Mouse (Mus musculus) lung, postnatal 4 days (tissue): ENCODE results near the gene Aldh1l1.

Experiments
- DNase-seq, 2 experiments: peaks; one replicate each; pipeline ENCODE4 v3.0.0; 2021

Gene Aldh1l1

DNA sequence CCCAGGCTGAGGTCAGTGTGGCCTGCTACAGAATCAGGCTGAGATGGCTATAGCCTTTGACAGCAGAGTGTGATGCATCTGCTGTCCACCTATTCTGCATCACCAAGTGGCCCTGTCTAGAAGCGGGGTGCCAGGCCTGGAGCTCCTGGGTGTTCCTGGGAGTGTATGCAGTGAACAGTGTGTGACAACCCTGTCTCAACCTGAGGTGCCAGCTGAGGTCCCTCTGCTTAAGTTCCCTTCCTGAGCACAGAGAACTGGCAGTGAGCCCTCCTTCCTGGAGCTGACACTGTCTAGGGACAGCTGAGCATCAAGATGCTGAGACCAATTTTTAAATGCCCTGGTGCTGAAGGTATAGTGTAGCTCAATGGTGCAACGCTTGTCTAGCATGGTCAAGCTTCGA lies 13.5 kb upstream of the Aldh1l1 start:
- DNase-seq: no peak

GRCm38 (mm10) chr6:90473630-90474360 lies 12.4 kb upstream of the Aldh1l1 start:
- no peak for DNase-seq

GRCm38 (mm10) chr6:90474361-90474750 lies 11.9 kb upstream of the Aldh1l1 start:
- no peak for DNase-seq

DNA sequence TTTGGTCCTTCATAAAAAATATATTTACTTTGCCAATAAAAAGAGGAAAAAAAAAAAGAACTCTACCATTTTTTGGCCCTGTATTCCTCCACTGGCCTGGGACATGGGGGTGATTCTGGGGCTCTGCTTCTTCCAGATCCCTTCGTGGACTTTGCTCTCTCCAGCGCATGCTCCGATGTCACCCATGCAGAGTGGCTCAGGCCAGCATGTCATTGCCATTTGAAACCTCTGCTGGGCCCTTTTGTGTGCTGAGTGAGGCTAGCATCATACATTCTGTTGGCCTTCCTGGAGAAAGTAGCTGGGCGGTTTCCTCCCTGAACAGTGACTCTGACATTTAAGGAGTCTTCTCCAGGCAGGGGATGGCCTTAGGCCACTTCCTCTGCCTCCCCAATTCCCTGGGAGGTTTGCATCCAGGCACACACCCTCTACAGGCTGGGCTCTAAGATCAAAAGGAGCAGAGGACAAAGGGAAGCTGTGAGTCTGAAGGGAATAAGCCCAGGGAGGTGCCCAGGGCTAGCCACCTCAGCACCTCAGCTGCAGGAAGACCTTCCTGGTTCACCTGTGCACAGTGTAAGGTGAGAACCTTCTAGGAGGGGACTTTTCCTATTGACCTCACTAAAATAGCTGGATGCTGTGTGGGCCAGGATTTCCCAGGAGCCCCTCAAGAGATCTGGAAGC lies 10.9 kb upstream of the Aldh1l1 start:
- no peak for DNase-seq

DNA sequence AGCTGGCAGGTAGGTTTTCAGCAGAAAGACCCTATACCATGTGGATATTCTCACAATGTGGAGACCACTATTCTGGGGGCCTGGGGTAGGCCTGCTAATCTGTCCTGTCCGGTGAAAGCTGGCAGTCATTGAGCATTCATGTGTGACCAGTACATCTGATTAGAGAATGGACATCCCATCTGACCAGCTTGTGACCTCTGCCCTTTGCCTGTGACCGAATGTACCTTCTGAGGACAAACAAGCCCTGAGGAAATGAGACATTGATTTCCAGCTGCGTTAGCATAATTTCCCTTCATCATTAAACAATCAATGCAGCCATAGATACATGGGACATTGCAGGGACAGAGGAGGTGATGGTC lies 10.4 kb upstream of the Aldh1l1 start:
- no peak for DNase-seq

DNA sequence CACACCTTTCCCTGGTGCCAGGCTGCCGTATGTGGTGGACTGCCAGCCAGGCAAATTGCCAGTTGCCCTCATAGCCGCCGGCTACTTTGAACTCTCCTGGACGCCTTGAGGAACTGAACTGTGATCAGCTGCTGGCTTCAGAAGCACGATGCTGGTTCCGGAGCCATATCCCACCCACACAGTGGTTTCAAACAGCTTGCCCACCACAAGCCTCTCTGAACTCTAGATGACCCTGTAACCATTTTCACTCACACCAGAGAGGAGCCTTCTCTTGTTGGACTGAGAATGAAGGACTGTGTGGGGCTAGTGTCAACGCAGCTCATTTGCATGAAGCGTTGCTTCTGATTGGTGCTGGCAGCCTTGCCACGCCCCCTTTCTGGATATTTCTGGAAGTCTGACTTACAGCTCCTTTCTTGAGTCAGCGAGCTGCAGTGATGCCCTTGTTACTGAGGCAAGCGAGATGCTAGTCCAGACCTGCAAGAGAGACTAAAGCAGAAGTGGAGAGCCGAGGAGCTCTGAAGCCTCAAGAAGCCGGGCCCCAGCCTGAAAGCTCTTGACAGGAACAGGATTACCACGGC lies 9.2 kb upstream of the Aldh1l1 start:
- peak; percentile 65 to 66 for DNase-seq

DNA sequence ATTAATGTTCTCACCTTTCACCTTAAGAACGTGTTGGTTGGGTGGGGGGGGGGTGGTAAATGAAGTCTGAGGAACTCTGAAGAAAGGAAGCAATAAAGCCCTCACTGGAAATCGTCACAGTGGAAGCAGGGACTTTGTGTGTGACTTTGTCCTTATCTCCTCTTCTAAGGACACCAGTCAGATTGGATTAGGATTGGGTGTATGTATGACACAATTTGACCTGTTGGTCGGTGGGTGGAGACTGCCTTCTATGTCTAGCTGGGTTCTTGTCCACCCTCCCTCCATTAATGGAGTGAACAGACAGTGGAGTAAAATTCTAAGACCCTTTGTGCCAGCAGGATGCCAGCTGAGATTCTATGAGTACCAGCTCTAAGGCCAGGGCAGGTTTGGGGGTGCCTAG lies 2.0 kb upstream of the Aldh1l1 start:
- no peak for DNase-seq

DNA sequence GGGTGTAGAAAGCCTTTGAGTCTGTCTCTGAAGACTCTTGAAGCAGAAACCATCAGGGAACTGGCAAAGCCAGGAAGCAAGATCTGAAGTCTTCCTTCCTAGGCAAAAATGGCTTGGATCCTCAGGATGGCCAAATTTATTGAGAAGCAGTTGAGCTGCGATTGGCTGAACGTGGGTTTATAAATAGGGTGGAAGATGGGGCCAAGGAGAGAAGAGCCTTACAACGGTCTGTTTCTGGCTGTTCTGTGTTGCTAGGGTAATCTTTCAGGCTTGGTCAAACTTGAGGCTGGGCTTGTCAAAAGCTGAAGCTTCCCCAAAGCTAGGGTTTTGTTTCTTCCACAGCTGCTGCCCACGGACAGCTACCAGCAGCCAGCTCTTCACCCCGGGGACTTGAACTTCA lies 1.4 kb upstream of the Aldh1l1 start:
- DNase-seq: no peak

GRCm38 (mm10) chr6:90487531-90487930 lies 1.3 kb downstream of the Aldh1l1 start:
- no peak for DNase-seq

DNA sequence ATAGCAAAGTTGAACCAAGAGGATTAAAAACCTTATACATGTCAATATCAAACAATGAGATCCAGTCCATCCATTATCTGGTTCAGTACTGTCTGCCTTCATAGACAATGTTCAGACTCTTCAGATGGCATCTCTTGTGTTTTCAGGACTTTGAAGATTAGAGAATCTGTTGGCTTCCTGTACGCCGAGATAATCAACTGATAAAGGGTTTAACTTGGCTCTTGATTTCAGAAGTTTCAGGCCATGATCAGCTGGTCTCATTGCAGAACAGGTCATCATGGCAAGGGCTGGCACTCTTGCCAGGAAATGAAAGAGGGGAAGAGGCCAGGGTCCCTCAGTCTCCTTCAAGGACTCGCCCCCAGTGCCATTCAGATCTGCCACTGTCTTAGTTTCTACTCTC lies 3.3 kb downstream of the Aldh1l1 start:
- no peak for DNase-seq

DNA sequence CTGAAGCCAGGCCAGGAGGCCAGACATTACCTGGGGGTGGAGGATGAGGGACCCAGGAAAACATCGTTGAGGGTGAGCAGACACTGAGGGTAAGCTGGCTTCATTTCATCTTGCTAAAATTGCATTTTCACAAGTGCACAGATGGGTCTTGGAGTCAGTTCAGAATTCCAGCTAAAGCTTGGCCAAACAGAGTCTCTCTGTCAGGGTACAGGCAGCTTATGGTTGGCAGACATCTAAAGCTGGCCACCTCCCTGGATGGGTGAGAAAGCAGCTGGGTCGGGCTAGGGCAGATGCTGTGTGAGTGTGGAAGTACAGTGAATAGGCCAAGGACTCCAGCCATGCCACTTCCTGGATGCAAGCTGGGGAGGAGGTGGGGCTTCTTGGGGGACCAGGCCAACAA lies 4.7 kb downstream of the Aldh1l1 start:
- DNase-seq: no peak

- DNase-seq: no peak
Observed at GRCm38 (mm10) chr6:90491956-90492744, 5.9 kb downstream of the Aldh1l1 start.

DNA sequence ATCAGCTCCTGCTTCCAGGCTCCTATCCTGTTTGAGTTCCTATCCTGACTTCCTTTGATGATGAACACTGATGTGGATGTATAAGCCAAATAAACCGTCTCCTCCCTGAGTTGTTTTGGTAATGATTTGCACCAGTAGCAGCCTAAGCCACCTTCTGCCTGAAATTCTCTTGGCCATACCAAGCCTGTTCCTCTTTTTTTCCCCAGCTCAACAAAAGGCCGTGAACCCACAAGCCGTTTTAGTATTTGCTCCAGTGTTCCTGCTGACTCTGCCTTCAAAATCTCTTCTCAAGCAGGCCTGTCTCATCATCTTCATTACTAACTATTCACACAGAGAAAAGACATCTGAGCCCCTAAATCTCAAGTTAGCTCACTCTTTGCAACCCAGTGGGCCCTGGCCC lies 7.9 kb downstream of the Aldh1l1 start:
- DNase-seq: no peak

- no peak for DNase-seq
Observed at GRCm38 (mm10) chr6:90494566-90494965, 8.3 kb downstream of the Aldh1l1 start.

- no peak for DNase-seq
Observed at GRCm38 (mm10) chr6:90495282-90495912, 9.2 kb downstream of the Aldh1l1 start.

DNA sequence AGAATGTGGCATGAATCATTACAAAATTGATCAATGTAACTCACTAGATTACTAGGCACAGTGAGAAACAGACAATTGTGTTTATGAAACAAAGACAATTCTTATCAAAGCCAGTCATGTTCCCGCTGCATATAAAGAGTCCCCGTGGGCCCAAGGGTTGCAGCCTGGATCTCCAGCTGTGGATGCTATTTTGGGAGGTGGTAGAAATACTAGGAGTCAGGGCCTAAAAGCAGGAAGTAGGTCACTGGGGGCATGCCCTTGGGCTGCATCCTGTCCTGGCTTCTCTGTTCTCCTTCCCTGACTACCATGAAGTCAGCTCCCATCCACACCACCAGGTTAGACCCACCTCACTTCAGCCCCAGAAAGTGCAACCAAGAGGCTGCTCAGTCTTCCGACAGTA lies 10.0 kb downstream of the Aldh1l1 start:
- no peak for DNase-seq

- no peak for DNase-seq
Observed at GRCm38 (mm10) chr6:90499509-90499908, 13.3 kb downstream of the Aldh1l1 start.

DNA sequence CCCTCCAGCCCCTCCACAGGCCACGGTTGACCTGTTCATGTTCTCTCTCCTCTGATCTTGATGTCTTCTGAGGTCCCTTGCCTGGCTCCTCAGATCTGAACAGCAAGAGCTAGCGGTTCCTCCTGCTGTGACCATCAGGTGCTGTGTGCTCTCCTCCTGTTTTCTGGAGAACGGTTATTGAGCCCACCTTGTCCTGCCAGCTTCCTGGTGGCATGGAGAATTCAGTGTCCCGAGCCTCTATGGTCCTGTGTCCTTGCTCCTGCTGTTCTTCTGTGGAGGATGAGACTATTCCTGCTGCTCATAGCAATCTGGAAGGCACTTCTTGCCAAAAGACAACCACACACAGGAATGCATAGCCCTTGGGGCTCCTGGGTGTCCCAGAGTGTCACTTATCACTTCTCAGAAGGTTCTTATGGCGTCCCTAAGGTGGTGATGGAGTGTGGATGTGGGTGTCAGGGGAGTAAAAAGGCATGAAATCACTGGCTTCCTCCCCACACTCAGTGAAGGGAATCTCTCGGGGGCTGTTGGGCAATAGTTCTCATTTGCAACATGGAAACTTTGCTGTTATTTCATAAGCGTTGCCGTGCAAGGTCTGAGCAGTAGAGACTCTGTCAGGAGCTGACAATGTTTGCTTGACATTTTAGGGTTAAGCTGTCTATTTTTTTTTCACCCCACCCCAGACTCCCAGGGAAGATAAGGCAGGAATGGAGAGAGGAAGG lies 15.2 kb downstream of the Aldh1l1 start:
- DNase-seq: no peak

DNA sequence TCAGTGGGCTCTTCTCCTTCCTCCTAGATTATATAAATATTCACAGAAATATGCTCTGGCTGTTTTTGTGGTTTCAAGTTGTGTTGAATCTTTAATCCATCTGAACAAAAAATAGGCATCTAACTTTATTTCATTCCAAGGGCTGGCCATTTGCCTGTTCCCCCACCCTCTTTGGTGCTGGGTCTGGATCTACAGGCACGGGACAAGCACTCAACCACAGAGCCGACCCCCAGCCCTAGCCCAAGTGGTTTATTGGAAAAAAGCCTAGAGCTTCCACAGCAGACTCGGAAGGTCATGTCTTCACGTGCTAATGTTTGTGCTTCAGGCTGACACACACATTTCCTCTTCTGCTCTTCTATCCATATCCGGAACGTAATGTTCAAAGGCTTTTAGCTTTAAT lies 19.7 kb downstream of the Aldh1l1 start:
- DNase-seq: peak; percentile 51 to 75

DNA sequence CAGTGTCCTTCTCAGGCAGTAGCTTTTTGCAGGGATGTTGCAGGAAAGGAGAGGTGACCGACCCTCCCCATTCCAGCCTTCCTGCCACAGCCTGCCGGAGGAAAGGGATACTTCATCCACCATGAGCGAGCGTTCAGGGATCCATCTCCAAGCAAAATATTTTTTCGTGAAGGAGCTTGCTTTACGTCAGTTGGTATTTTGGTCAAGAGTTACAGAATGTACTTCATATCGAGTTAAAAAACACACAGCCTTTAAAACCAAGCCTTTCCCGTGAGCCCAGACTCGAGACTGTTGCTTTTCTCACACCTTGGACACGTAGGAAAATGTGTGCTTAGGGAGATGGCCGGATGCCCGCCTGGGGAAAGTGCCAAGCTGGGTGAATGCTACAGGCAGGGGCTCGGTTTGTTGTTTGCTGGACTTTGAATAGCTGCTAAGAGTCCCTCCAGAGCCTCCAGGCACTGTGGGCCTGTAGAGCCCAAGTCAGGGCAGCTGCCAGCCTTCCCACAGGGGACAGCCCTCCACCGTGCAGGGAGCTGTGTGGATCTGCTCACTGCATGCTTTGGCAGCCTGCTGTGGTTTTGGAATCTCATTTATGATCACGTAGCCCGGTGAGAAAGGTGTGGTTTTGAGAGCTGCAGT lies 20.6 kb downstream of the Aldh1l1 start:
- peak; percentile 90 to 94 for DNase-seq

GRCm38 (mm10) chr6:90507443-90507842 lies 21.2 kb downstream of the Aldh1l1 start:
- DNase-seq: no peak

- DNase-seq: peak; percentile 72 to 92
Observed at GRCm38 (mm10) chr6:90508197-90508624, 22.0 kb downstream of the Aldh1l1 start.
